Mouse (Mus musculus) liver, embryonic 14.5 days (tissue): ENCODE data around the gene Ddhd1. TPM values are rescaled to one million over a fixed set of nuclear protein-coding genes. Genes with fewer than 3 reads are reported as not detected.

Experiments
- ATAC-seq: fragments of 200-750 bp; cut with Nextera tagmentation; 2 replicates; pipeline ENCODE4 v1.8.0; 2017; ENCODE audit warnings: moderate number of reproducible peaks, mild to moderate bottlenecking, moderate library complexity; ENCODE audit not compliant: insufficient read depth
- DNase-seq, 3 experiments: peaks; one replicate each; pipeline ENCODE4 v3.0.0-alpha.2; 2012 to 2013; ENCODE audit warnings: low read depth in 3 of 3, low spot score in 3 of 3
- H3K27ac ChIP-seq: fragments of 300-500 bp; sonication (generic); 2 replicates; pipeline ENCODE4 v1.5.1; 2014; ENCODE audit warnings: moderate library complexity, mild to moderate bottlenecking, control low read depth, inconsistent platforms
- H3K27me3 ChIP-seq: fragments of 300-500 bp; sonication (generic); 2 replicates; pipeline ENCODE4 v1.6.1; 2014; ENCODE audit warnings: mild to moderate bottlenecking, low read length, moderate library complexity; ENCODE audit not compliant: control insufficient read depth, insufficient read depth
- H3K36me3 ChIP-seq: fragments of 300-500 bp; sonication (generic); replicated peaks from 2 replicates; pipeline ENCODE4 v1.6.1; 2014; ENCODE audit warnings: low read depth; ENCODE audit not compliant: control insufficient read depth, insufficient read depth
- H3K4me1 ChIP-seq, 2 experiments: fragments of 200-500 bp in 1 of 2; fragments of 300-500 bp in 1 of 2; sonication (generic) in 1 of 2; replicated peaks; 2 replicates each; pipeline ENCODE4 v1.6.1; 2012 to 2014; ENCODE audit warnings: antibody characterized with exemption in 1 of 2, inconsistent platforms in 1 of 2, low read length in 1 of 2; ENCODE audit not compliant: control insufficient read depth in 2 of 2, insufficient read depth in 2 of 2
- H3K4me2 ChIP-seq: fragments of 300-500 bp; sonication (generic); 2 replicates; pipeline ENCODE4 v1.6.1; 2014; ENCODE audit warnings: low read depth, mild to moderate bottlenecking, control low read depth, moderate library complexity
- H3K4me3 ChIP-seq, 2 experiments: fragments of 200-500 bp in 1 of 2; fragments of 300-500 bp in 1 of 2; sonication (generic) in 1 of 2; 2 replicates each; pipeline ENCODE4 v1.5.1; 2012 to 2014; ENCODE audit warnings: low read depth in 2 of 2, low read length in 2 of 2, mild to moderate bottlenecking in 2 of 2, control low read depth in 1 of 2, inconsistent platforms in 1 of 2, moderate library complexity in 1 of 2; ENCODE audit not compliant: insufficient read depth in 1 of 2
- H3K9ac ChIP-seq: fragments of 300-500 bp; sonication (generic); replicated peaks from 2 replicates; pipeline ENCODE4 v1.6.1; 2014; ENCODE audit warnings: mild to moderate bottlenecking, control low read depth, moderate library complexity
- H3K9me3 ChIP-seq: fragments of 300-500 bp; sonication (generic); 2 replicates; pipeline ENCODE4 v1.6.1; 2016; ENCODE audit warnings: low read length, mixed read lengths; ENCODE audit not compliant: control insufficient read depth
- CTCF ChIP-seq: IDR thresholded peaks from 2 replicates; pipeline ENCODE4 v1.5.1; 2016; ENCODE audit warnings: antibody characterized with exemption, low read depth, control low read depth
- EP300 ChIP-seq: IDR thresholded peaks from 2 replicates; pipeline ENCODE4 v1.6.1; 2016; ENCODE audit warnings: antibody characterized with exemption, low read depth
- WGBS: fragments of 180-500 bp; shearing (Covaris S2); extraction: QIAGEN DNeasy Blood & Tissue Kit; methylation state at CpG from one replicate; pipeline ENCODE4 v1.1.7; 2014; ENCODE audit not compliant: insufficient replicate concordance; 5-methylcytosine and 5-hydroxymethylcytosine counted together
- polyA plus RNA-seq, 2 experiments: library from polyadenylated mRNA; depleted of rRNA in 1 of 2; stranded (reverse) in 1 of 2; unstranded in 1 of 2; fragments of >200 nt; fragmentation: Nextera tagmentation in 1 of 2; extraction: Ambion mirVana in 1 of 2; gene quantifications; 2 replicates each; pipeline versions ENCODE4 v1.2.1 to v1.2.3; 2012 to 2014

Gene Ddhd1
- polyA plus RNA-seq, 2 experiments: 8.9 to 15.4 TPM

GRCm38 (mm10) chr14:45654876-45655416, 3.0 kb downstream of the Ddhd1 start:
- no peak for TF ChIP-seq EP300
- TF ChIP-seq CTCF: no peak
- peak overlapping the region; percentile 97 for H3K27ac ChIP-seq
- peak overlapping the region; percentile 50 to 93 for H3K4me3 ChIP-seq
- DNase-seq (no peak), ATAC-seq (no peak)
- H3K4me2 ChIP-seq: peak overlapping the region; percentile 90
- peaks cover 3% of the 10 kb centered on the region; the same call in 1 of the 2 replicates for H3K36me3 ChIP-seq
- H3K27me3 ChIP-seq: no peaks in the 10 kb centered on the region
- peak overlapping the region; percentile 70 for H3K9ac ChIP-seq
- peaks cover 52 to 59% of the 10 kb centered on the region in 2 experiments for H3K4me1 ChIP-seq
- no peaks in the 10 kb centered on the region for H3K9me3 ChIP-seq
- WGBS: 76% methylated on average over 13 of the region's 13 CpGs

GRCm38 (mm10) chr14:45653756-45654155, 4.2 kb downstream of the Ddhd1 start:
- peak overlapping the region; percentile 90 for H3K4me2 ChIP-seq

GRCm38 (mm10) chr14:45648999-45649818, 8.7 kb downstream of the Ddhd1 start:
- peaks cover 49 to 52% of the 10 kb centered on the region in 2 experiments for H3K4me1 ChIP-seq
- 68% methylated on average over 11 of the region's 11 CpGs for WGBS
- H3K36me3 ChIP-seq: no peaks in the 10 kb centered on the region
- H3K9ac ChIP-seq: no peak overlapping the region; the same call in 1 of the 2 replicates
- no peaks in the 10 kb centered on the region for H3K27me3 ChIP-seq
- H3K4me2 ChIP-seq: no peak overlapping the region
- ATAC-seq (no peak), DNase-seq (no peak)
- TF ChIP-seq CTCF (no peak), EP300 (no peak)
- no peak overlapping the region for H3K27ac ChIP-seq
- H3K4me3 ChIP-seq: no peak overlapping the region
- H3K9me3 ChIP-seq: no peaks in the 10 kb centered on the region

More at GRCm38 (mm10) chr14:45653756-45654155, 4.2 kb downstream of the Ddhd1 start:
- peak overlapping the region; percentile 36 to 93 for H3K4me3 ChIP-seq
- peak overlapping the region; percentile 70 for H3K9ac ChIP-seq
- H3K27ac ChIP-seq: peak overlapping the region; percentile 97
- no peaks in the 10 kb centered on the region for H3K9me3 ChIP-seq
- peak; percentile 96 for TF ChIP-seq EP300
- no peak for TF ChIP-seq CTCF
- 16% methylated on average over 2 of the region's 2 CpGs for WGBS
- peak; percentile 81 to 86 (median 83) for DNase-seq
- peak; percentile 76 for ATAC-seq
- peaks cover 3% of the 10 kb centered on the region; the same call in 1 of the 2 replicates for H3K36me3 ChIP-seq
- H3K4me1 ChIP-seq: peaks cover 61 to 62% of the 10 kb centered on the region in 2 experiments
- no peaks in the 10 kb centered on the region for H3K27me3 ChIP-seq

- H3K27me3 ChIP-seq: no peaks in the 10 kb centered on the region
- no peaks in the 10 kb centered on the region for H3K36me3 ChIP-seq
- no peak overlapping the region for H3K27ac ChIP-seq
- no peak for ATAC-seq
- peaks cover 41 to 44% of the 10 kb centered on the region in 2 experiments for H3K4me1 ChIP-seq
- TF ChIP-seq EP300 (no peak), CTCF (no peak)
- WGBS: 65% methylated on average over 3 of the region's 3 CpGs
- H3K9me3 ChIP-seq: no peaks in the 10 kb centered on the region
- no peak for DNase-seq
- H3K9ac ChIP-seq: no peak overlapping the region
- H3K4me2 ChIP-seq: no peak overlapping the region
- no peak overlapping the region for H3K4me3 ChIP-seq
These were observed 9.8 kb downstream of the Ddhd1 start for GRCm38 (mm10) chr14:45648144-45648543.

GRCm38 (mm10) chr14:45647632-45648031, 10.3 kb downstream of the Ddhd1 start:
- TF ChIP-seq EP300: no peak
- TF ChIP-seq CTCF: no peak
- Histone ChIP-seq H3K9ac (no peak overlapping the region), H3K4me2 (no peak overlapping the region), H3K36me3 (no peaks in the 10 kb centered on the region), H3K27me3 (no peaks in the 10 kb centered on the region), H3K9me3 (no peaks in the 10 kb centered on the region), H3K27ac (no peak overlapping the region), H3K4me3 (no peak overlapping the region), H3K4me1 (peaks cover 37 to 40% of the 10 kb centered on the region in 2 experiments)
- 88% methylated on average over 11 of the region's 11 CpGs for WGBS
- DNase-seq (no peak), ATAC-seq (no peak)
